Mouse (Mus musculus): ENCODE measurements around the gene Snx18. TPM values are rescaled to one million over a fixed set of nuclear protein-coding genes. Genes with fewer than 3 reads are reported as not detected.

Snx18 gene
- polyA plus RNA-seq, 1 experiment from 2014 or later = 29.6 TPM

- Histone ChIP-seq H3K4me2 (peak overlapping the region; percentile 4; the same call in 1 of the 2 replicates), H3K4me1 (replicated peaks) (peaks cover 84% of the 10 kb centered on the region)
Measured at GRCm38 (mm10) chr13:113606131-113606530, 12.2 kb downstream of the Snx18 start.

GRCm38 (mm10) chr13:113605693-113606092 lies 12.7 kb downstream of the Snx18 start:
- H3K27ac ChIP-seq (ENCODE audit: poor library complexity, severe bottlenecking) = no peak overlapping the region
- H3K36me3 ChIP-seq = peaks cover 6% of the 10 kb centered on the region
- H3K4me2 ChIP-seq = 0 out of 2 replicates have a peak overlapping the region, but pooled peaks have one; percentile 4
- WGBS = 88% methylated on average over 10 of the region's 10 CpGs
- no peak for ATAC-seq (ENCODE audit: insufficient number of reproducible peaks, low FRiP score)
- peaks cover 82% of the 10 kb centered on the region for H3K4me1 ChIP-seq (replicated peaks)
- H3K27me3 ChIP-seq (replicated peaks) = no peaks in the 10 kb centered on the region
- H3K9ac ChIP-seq = no peak overlapping the region
- H3K4me3 ChIP-seq = no peak overlapping the region
- H3K9me3 ChIP-seq (replicated peaks) = no peaks in the 10 kb centered on the region

More at GRCm38 (mm10) chr13:113606131-113606530, 12.2 kb downstream of the Snx18 start:
- peaks cover 5% of the 10 kb centered on the region for H3K36me3 ChIP-seq
- no peak overlapping the region for H3K27ac ChIP-seq (ENCODE audit: poor library complexity, severe bottlenecking)
- no peak overlapping the region for H3K9ac ChIP-seq
- no peaks in the 10 kb centered on the region for H3K9me3 ChIP-seq (replicated peaks)
- H3K4me3 ChIP-seq = no peak overlapping the region
- no peaks in the 10 kb centered on the region for H3K27me3 ChIP-seq (replicated peaks)
- whole genome bisulfite sequencing = 76% methylated on average over 14 of the region's 14 CpGs
- ATAC-seq (ENCODE audit: insufficient number of reproducible peaks, low FRiP score) = peak; percentile 12; the same call in 1 of the 2 replicates

GRCm38 (mm10) chr13:113604321-113604720 lies 14.0 kb downstream of the Snx18 start:
- Histone ChIP-seq H3K27me3 (replicated peaks) (no peaks in the 10 kb centered on the region), H3K27ac (ENCODE audit: poor library complexity, severe bottlenecking) (no peak overlapping the region; the same call in 1 of the 2 replicates), H3K4me3 (no peak overlapping the region), H3K9ac (no peak overlapping the region), H3K4me1 (replicated peaks) (peaks cover 80% of the 10 kb centered on the region), H3K36me3 (peaks cover 6% of the 10 kb centered on the region), H3K4me2 (no peak overlapping the region), H3K9me3 (replicated peaks) (no peaks in the 10 kb centered on the region)
- WGBS = 74% methylated on average over 6 of the region's 6 CpGs
- no peak for ATAC-seq (ENCODE audit: insufficient number of reproducible peaks, low FRiP score)

- Histone ChIP-seq H3K4me1 (replicated peaks) (peaks cover 75% of the 10 kb centered on the region), H3K4me2 (no peak overlapping the region), H3K9ac (no peak overlapping the region), H3K9me3 (replicated peaks) (no peaks in the 10 kb centered on the region), H3K36me3 (peaks cover 6% of the 10 kb centered on the region; the same call in 1 of the 2 replicates), H3K27ac (ENCODE audit: poor library complexity, severe bottlenecking) (no peak overlapping the region), H3K4me3 (no peak overlapping the region), H3K27me3 (replicated peaks) (no peaks in the 10 kb centered on the region)
- no peak for ATAC-seq (ENCODE audit: insufficient number of reproducible peaks, low FRiP score)
- WGBS = 78% methylated on average over 17 of the region's 17 CpGs
Measured at GRCm38 (mm10) chr13:113602882-113603342, 15.5 kb downstream of the Snx18 start.

- H3K4me1 ChIP-seq (replicated peaks) = peaks cover 75% of the 10 kb centered on the region
- 90% methylated on average over 12 of the region's 12 CpGs for WGBS
Measured at GRCm38 (mm10) chr13:113601831-113602604, 16.3 kb downstream of the Snx18 start.

GRCm38 (mm10) chr13:113600531-113601463 lies 17.6 kb downstream of the Snx18 start:
- Histone ChIP-seq H3K4me1 (replicated peaks) (peaks cover 76% of the 10 kb centered on the region), H3K4me3 (no peak overlapping the region), H3K36me3 (peaks cover 6% of the 10 kb centered on the region; the same call in 1 of the 2 replicates), H3K9ac (no peak overlapping the region), H3K4me2 (no peak overlapping the region), H3K27ac (ENCODE audit: poor library complexity, severe bottlenecking) (no peak overlapping the region), H3K27me3 (replicated peaks) (no peaks in the 10 kb centered on the region), H3K9me3 (replicated peaks) (no peaks in the 10 kb centered on the region)
- ATAC-seq (ENCODE audit: insufficient number of reproducible peaks, low FRiP score) = no peak
- WGBS = 78% methylated on average over 18 of the region's 18 CpGs

More at GRCm38 (mm10) chr13:113601831-113602604, 16.3 kb downstream of the Snx18 start:
- Histone ChIP-seq H3K36me3 (peaks cover 6% of the 10 kb centered on the region; the same call in 1 of the 2 replicates), H3K9ac (no peak overlapping the region), H3K4me2 (no peak overlapping the region), H3K27ac (ENCODE audit: poor library complexity, severe bottlenecking) (no peak overlapping the region), H3K27me3 (replicated peaks) (no peaks in the 10 kb centered on the region), H3K9me3 (replicated peaks) (no peaks in the 10 kb centered on the region), H3K4me3 (no peak overlapping the region)
- ATAC-seq (ENCODE audit: insufficient number of reproducible peaks, low FRiP score) = no peak

GRCm38 (mm10) chr13:113599701-113600530 lies 18.4 kb downstream of the Snx18 start:
- H3K4me3 ChIP-seq = no peak overlapping the region
- ATAC-seq (ENCODE audit: insufficient number of reproducible peaks, low FRiP score) = no peak
- H3K4me2 ChIP-seq = no peak overlapping the region
- peaks cover 6% of the 10 kb centered on the region; the same call in 1 of the 2 replicates for H3K36me3 ChIP-seq
- no peaks in the 10 kb centered on the region for H3K9me3 ChIP-seq (replicated peaks)
- no peak overlapping the region for H3K9ac ChIP-seq
- 85% methylated on average over 22 of the region's 22 CpGs for WGBS
- H3K27me3 ChIP-seq (replicated peaks) = no peaks in the 10 kb centered on the region
- no peak overlapping the region for H3K27ac ChIP-seq (ENCODE audit: poor library complexity, severe bottlenecking)
- peaks cover 76% of the 10 kb centered on the region for H3K4me1 ChIP-seq (replicated peaks)

- Histone ChIP-seq H3K27ac (ENCODE audit: poor library complexity, severe bottlenecking) (no peak overlapping the region), H3K4me3 (no peak overlapping the region), H3K9ac (no peak overlapping the region), H3K4me2 (no peak overlapping the region), H3K27me3 (replicated peaks) (no peaks in the 10 kb centered on the region), H3K9me3 (replicated peaks) (no peaks in the 10 kb centered on the region), H3K36me3 (peaks cover 24% of the 10 kb centered on the region), H3K4me1 (replicated peaks) (peaks cover 53% of the 10 kb centered on the region)
- ATAC-seq (ENCODE audit: insufficient number of reproducible peaks, low FRiP score) = no peak
- WGBS = 80% methylated on average over 10 of the region's 10 CpGs
Measured at GRCm38 (mm10) chr13:113597616-113598015, 20.7 kb downstream of the Snx18 start.

- H3K4me3 ChIP-seq = no peak overlapping the region
- WGBS = 74% methylated on average over 13 of the region's 13 CpGs
- H3K36me3 ChIP-seq = peaks cover 27% of the 10 kb centered on the region
- peaks cover 47% of the 10 kb centered on the region for H3K4me1 ChIP-seq (replicated peaks)
- no peak overlapping the region for H3K27ac ChIP-seq (ENCODE audit: poor library complexity, severe bottlenecking)
- ATAC-seq (ENCODE audit: insufficient number of reproducible peaks, low FRiP score) = no peak
- H3K9ac ChIP-seq = no peak overlapping the region
- H3K9me3 ChIP-seq (replicated peaks) = no peaks in the 10 kb centered on the region
- no peaks in the 10 kb centered on the region for H3K27me3 ChIP-seq (replicated peaks)
- H3K4me2 ChIP-seq = no peak overlapping the region
Measured at GRCm38 (mm10) chr13:113596821-113597541, 21.4 kb downstream of the Snx18 start.

- Histone ChIP-seq H3K4me1 (replicated peaks) (peaks cover 46% of the 10 kb centered on the region), H3K27me3 (replicated peaks) (no peaks in the 10 kb centered on the region), H3K4me3 (no peak overlapping the region), H3K9me3 (replicated peaks) (no peaks in the 10 kb centered on the region), H3K36me3 (peaks cover 28% of the 10 kb centered on the region), H3K27ac (ENCODE audit: poor library complexity, severe bottlenecking) (no peak overlapping the region), H3K9ac (no peak overlapping the region), H3K4me2 (no peak overlapping the region)
- ATAC-seq (ENCODE audit: insufficient number of reproducible peaks, low FRiP score) = peak; percentile 23; the same call in 1 of the 2 replicates
- 56% methylated on average over 8 of the region's 8 CpGs for WGBS
Measured at GRCm38 (mm10) chr13:113595987-113596386, 22.4 kb downstream of the Snx18 start.
